Mouse (Mus musculus): ENCODE results near the gene Pard3. TPM values are rescaled to one million over a fixed set of nuclear protein-coding genes. Genes with fewer than 3 reads are reported as not detected.

The Pard3 gene
- polyA plus RNA-seq, 1 experiment: 10.4 TPM

- Histone ChIP-seq H3K4me3 (ENCODE audit: control insufficient read depth, insufficient read depth, low read length) (no peak overlapping the region), H3K36me3 (ENCODE audit: control insufficient read depth, insufficient read depth, low read length) (no peaks in the 10 kb centered on the region), H3K27ac (ENCODE audit: control insufficient read depth, insufficient read depth, low read length) (no peak overlapping the region), H3K4me1 (replicated peaks; ENCODE audit: control insufficient read depth, insufficient read depth, low read length) (no peaks in the 10 kb centered on the region), H3K27me3 (ENCODE audit: control insufficient read depth, insufficient read depth, low read length) (no peaks in the 10 kb centered on the region)
- DNase-seq: no peak
- TF ChIP-seq POLR2A (IDR thresholded peaks at IDR 0.05; ENCODE audit: control insufficient read depth, extremely low read depth, insufficient read depth, low read length, poor library complexity) (no peak), CTCF (IDR thresholded peaks at IDR 0.05; ENCODE audit: borderline replicate concordance, control insufficient read depth, extremely low read depth, insufficient read depth, low read length, poor library complexity) (no peak)
- WGBS: 74% methylated on average over 4 of the region's 4 CpGs
Observed at GRCm38 (mm10) chr8:127150645-127151044, 87.0 kb downstream of the Pard3 start.

GRCm38 (mm10) chr8:127151706-127152105 lies 88.0 kb downstream of the Pard3 start:
- Histone ChIP-seq H3K27me3 (ENCODE audit: control insufficient read depth, insufficient read depth, low read length) (no peaks in the 10 kb centered on the region), H3K4me3 (ENCODE audit: control insufficient read depth, insufficient read depth, low read length) (no peak overlapping the region), H3K4me1 (replicated peaks; ENCODE audit: control insufficient read depth, insufficient read depth, low read length) (no peaks in the 10 kb centered on the region), H3K36me3 (ENCODE audit: control insufficient read depth, insufficient read depth, low read length) (no peaks in the 10 kb centered on the region), H3K27ac (ENCODE audit: control insufficient read depth, insufficient read depth, low read length) (no peak overlapping the region)
- no peak for TF ChIP-seq POLR2A (IDR thresholded peaks at IDR 0.05; ENCODE audit: control insufficient read depth, extremely low read depth, insufficient read depth, low read length, poor library complexity)
- no peak for TF ChIP-seq CTCF (IDR thresholded peaks at IDR 0.05; ENCODE audit: borderline replicate concordance, control insufficient read depth, extremely low read depth, insufficient read depth, low read length, poor library complexity)
- 73% methylated on average over 3 of the region's 3 CpGs for WGBS
- no peak for DNase-seq

GRCm38 (mm10) chr8:127157087-127157486 lies 93.4 kb downstream of the Pard3 start:
- DNase-seq: no peak
- Histone ChIP-seq H3K27me3 (ENCODE audit: control insufficient read depth, insufficient read depth, low read length) (no peaks in the 10 kb centered on the region), H3K27ac (ENCODE audit: control insufficient read depth, insufficient read depth, low read length) (no peak overlapping the region), H3K36me3 (ENCODE audit: control insufficient read depth, insufficient read depth, low read length) (no peaks in the 10 kb centered on the region), H3K4me1 (replicated peaks; ENCODE audit: control insufficient read depth, insufficient read depth, low read length) (no peaks in the 10 kb centered on the region), H3K4me3 (ENCODE audit: control insufficient read depth, insufficient read depth, low read length) (no peak overlapping the region)
- TF ChIP-seq CTCF (IDR thresholded peaks at IDR 0.05; ENCODE audit: borderline replicate concordance, control insufficient read depth, extremely low read depth, insufficient read depth, low read length, poor library complexity) (no peak), POLR2A (IDR thresholded peaks at IDR 0.05; ENCODE audit: control insufficient read depth, extremely low read depth, insufficient read depth, low read length, poor library complexity) (no peak)
- WGBS: 84% methylated on average over 8 of the region's 8 CpGs

- 91% methylated on average over 3 of the region's 3 CpGs for whole genome bisulfite sequencing
- no peak for DNase-seq
- H3K27ac ChIP-seq (ENCODE audit: control insufficient read depth, insufficient read depth, low read length): no peak overlapping the region
- no peaks in the 10 kb centered on the region for H3K27me3 ChIP-seq (ENCODE audit: control insufficient read depth, insufficient read depth, low read length)
- no peak overlapping the region for H3K4me3 ChIP-seq (ENCODE audit: control insufficient read depth, insufficient read depth, low read length)
- no peak for TF ChIP-seq CTCF (IDR thresholded peaks at IDR 0.05; ENCODE audit: borderline replicate concordance, control insufficient read depth, extremely low read depth, insufficient read depth, low read length, poor library complexity)
- no peak for TF ChIP-seq POLR2A (IDR thresholded peaks at IDR 0.05; ENCODE audit: control insufficient read depth, extremely low read depth, insufficient read depth, low read length, poor library complexity)
- no peaks in the 10 kb centered on the region for H3K4me1 ChIP-seq (replicated peaks; ENCODE audit: control insufficient read depth, insufficient read depth, low read length)
- H3K36me3 ChIP-seq (ENCODE audit: control insufficient read depth, insufficient read depth, low read length): no peaks in the 10 kb centered on the region
Observed at GRCm38 (mm10) chr8:127159421-127159966, 95.8 kb downstream of the Pard3 start.

GRCm38 (mm10) chr8:127161854-127162253 lies 98.2 kb downstream of the Pard3 start:
- H3K4me3 ChIP-seq (ENCODE audit: control insufficient read depth, insufficient read depth, low read length): no peak overlapping the region
- no peak for TF ChIP-seq POLR2A (IDR thresholded peaks at IDR 0.05; ENCODE audit: control insufficient read depth, extremely low read depth, insufficient read depth, low read length, poor library complexity)
- no peak for TF ChIP-seq CTCF (IDR thresholded peaks at IDR 0.05; ENCODE audit: borderline replicate concordance, control insufficient read depth, extremely low read depth, insufficient read depth, low read length, poor library complexity)
- 89% methylated on average over 7 of the region's 7 CpGs for WGBS
- DNase-seq: no peak
- H3K27me3 ChIP-seq (ENCODE audit: control insufficient read depth, insufficient read depth, low read length): no peaks in the 10 kb centered on the region
- H3K4me1 ChIP-seq (replicated peaks; ENCODE audit: control insufficient read depth, insufficient read depth, low read length): no peaks in the 10 kb centered on the region
- no peak overlapping the region for H3K27ac ChIP-seq (ENCODE audit: control insufficient read depth, insufficient read depth, low read length)
- no peaks in the 10 kb centered on the region for H3K36me3 ChIP-seq (ENCODE audit: control insufficient read depth, insufficient read depth, low read length)

GRCm38 (mm10) chr8:127162821-127163220 lies 99.1 kb downstream of the Pard3 start:
- TF ChIP-seq CTCF (IDR thresholded peaks at IDR 0.05; ENCODE audit: borderline replicate concordance, control insufficient read depth, extremely low read depth, insufficient read depth, low read length, poor library complexity) (no peak), POLR2A (IDR thresholded peaks at IDR 0.05; ENCODE audit: control insufficient read depth, extremely low read depth, insufficient read depth, low read length, poor library complexity) (no peak)

More at GRCm38 (mm10) chr8:127162821-127163220, 99.1 kb downstream of the Pard3 start:
- no peak for DNase-seq
- H3K27ac ChIP-seq (ENCODE audit: control insufficient read depth, insufficient read depth, low read length): no peak overlapping the region
- no peaks in the 10 kb centered on the region for H3K27me3 ChIP-seq (ENCODE audit: control insufficient read depth, insufficient read depth, low read length)
- H3K4me3 ChIP-seq (ENCODE audit: control insufficient read depth, insufficient read depth, low read length): no peak overlapping the region
- 100% methylated on average over 1 of the region's 1 CpGs for WGBS
- H3K36me3 ChIP-seq (ENCODE audit: control insufficient read depth, insufficient read depth, low read length): no peaks in the 10 kb centered on the region
- no peaks in the 10 kb centered on the region for H3K4me1 ChIP-seq (replicated peaks; ENCODE audit: control insufficient read depth, insufficient read depth, low read length)
